Mouse (Mus musculus) hindbrain, embryonic 11.5 days (tissue): Measurements from ENCODE around the gene Gm10160. TPM values are rescaled to one million over a fixed set of nuclear protein-coding genes. Genes with fewer than 3 reads are reported as not detected.

ENCODE experiments used
- ATAC-seq: fragments of 200-750 bp; cut with Nextera tagmentation; 2 replicates; pipeline ENCODE4 v1.8.0; 2017; ENCODE audit warnings: mild to moderate bottlenecking, moderate TSS enrichment, moderate library complexity; ENCODE audit not compliant: low FRiP score
- DNase-seq: peaks from one replicate; pipeline ENCODE4 v3.0.0-alpha.2; 2015; ENCODE audit warnings: low spot score
- H3K27ac ChIP-seq: fragments of 300-500 bp; sonication (generic); 2 replicates; pipeline ENCODE4 v1.5.1; 2014; ENCODE audit warnings: mild to moderate bottlenecking, low read depth, low read length
- H3K27me3 ChIP-seq: fragments of 300-500 bp; sonication (generic); 2 replicates; pipeline ENCODE4 v1.6.1; 2014; ENCODE audit warnings: mild to moderate bottlenecking, low read length, moderate library complexity, mixed read lengths; ENCODE audit not compliant: control insufficient read depth, insufficient read depth
- H3K36me3 ChIP-seq: fragments of 300-500 bp; sonication (generic); 2 replicates; pipeline ENCODE4 v1.6.1; 2014; ENCODE audit warnings: mild to moderate bottlenecking, low read length, moderate library complexity, mixed read lengths; ENCODE audit not compliant: control insufficient read depth, insufficient read depth
- H3K4me1 ChIP-seq: fragments of 300-500 bp; sonication (generic); replicated peaks from 2 replicates; pipeline ENCODE4 v1.6.1; 2014; ENCODE audit warnings: low read length, mixed read lengths; ENCODE audit not compliant: control insufficient read depth, insufficient read depth
- H3K4me2 ChIP-seq: fragments of 300-500 bp; sonication (generic); replicated peaks from 2 replicates; pipeline ENCODE4 v1.6.1; 2014; ENCODE audit warnings: mild to moderate bottlenecking, low read depth, low read length
- H3K4me3 ChIP-seq: fragments of 300-500 bp; sonication (generic); 2 replicates; pipeline ENCODE4 v1.5.1; 2014; ENCODE audit warnings: low read depth, low read length
- H3K9ac ChIP-seq: fragments of 300-500 bp; sonication (generic); 2 replicates; pipeline ENCODE4 v1.6.1; 2014; ENCODE audit warnings: low read depth, low read length
- H3K9me3 ChIP-seq: fragments of 300-500 bp; sonication (generic); 2 replicates; pipeline ENCODE4 v1.6.1; 2016; ENCODE audit warnings: low read length; ENCODE audit not compliant: control insufficient read depth
- WGBS: fragments of 180-500 bp; shearing (Covaris S2); extraction: QIAGEN DNeasy Blood & Tissue Kit; methylation state at CpG from one replicate; pipeline ENCODE4 v1.1.7; 2014; 5-methylcytosine and 5-hydroxymethylcytosine counted together
- polyA plus RNA-seq: library from polyadenylated mRNA; unstranded; fragments of >200 nt; fragmentation: Nextera tagmentation; extraction: Ambion mirVana; gene quantifications from 2 replicates; pipeline ENCODE4 v1.2.1, GENCODE M21; 2014

Gm10160 gene
- polyA plus RNA-seq, 1 experiment from 2014 or later, result not detected

DNA sequence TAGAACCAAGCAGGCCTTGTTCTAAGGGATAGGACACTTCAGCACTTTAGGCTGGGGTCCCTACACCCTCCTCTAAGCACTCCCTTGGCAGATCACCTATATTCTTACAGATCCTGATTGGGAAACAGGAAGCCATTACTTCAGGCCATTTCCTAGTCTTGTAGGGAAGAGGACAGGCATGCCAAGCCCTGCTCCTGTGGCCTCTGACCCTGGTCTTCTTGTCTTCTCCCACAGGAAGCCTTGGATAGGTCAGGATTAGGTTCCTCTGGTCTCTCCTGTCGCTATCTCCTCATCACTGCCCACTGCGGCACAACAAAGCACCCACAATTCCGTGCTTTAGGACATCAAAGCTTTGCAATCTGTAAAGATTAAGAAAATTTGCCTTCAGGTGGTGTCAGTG lies 3.9 kb downstream of the Gm10160 start:
- Histone ChIP-seq H3K36me3 (no peaks in the 10 kb centered on the region), H3K27me3 (no peaks in the 10 kb centered on the region), H3K27ac (no peak overlapping the region), H3K4me3 (no peak overlapping the region), H3K4me2 (no peak overlapping the region), H3K9ac (no peak overlapping the region), H3K4me1 (0 out of 2 replicates have a peak, but pooled peaks cover 2% of the 10 kb centered on the region), H3K9me3 (no peaks in the 10 kb centered on the region)
- DNase-seq (no peak), ATAC-seq (no peak)
- 91% methylated on average over 3 of the region's 3 CpGs for WGBS

DNA sequence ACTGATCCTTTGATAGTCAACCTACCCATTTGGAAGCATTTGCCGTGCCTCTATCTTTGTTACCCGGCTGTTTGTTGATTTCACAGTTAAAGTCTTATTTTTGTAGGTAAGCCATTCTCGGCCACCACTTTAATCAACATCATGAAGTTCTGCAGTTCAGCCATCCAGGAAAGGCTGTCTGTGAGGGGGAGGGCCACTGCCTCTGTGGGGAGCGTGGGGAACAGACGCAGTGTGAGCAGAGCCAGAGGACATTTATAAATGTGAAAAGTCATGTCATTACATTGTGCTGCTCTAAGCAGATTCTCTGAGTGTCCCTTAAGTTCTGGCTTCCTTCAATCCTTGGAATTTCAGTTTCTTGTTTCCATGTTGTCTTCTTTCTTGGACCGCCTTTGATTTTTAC lies 5.4 kb downstream of the Gm10160 start:
- H3K4me3 ChIP-seq, result no peak overlapping the region
- no peak for ATAC-seq
- H3K4me2 ChIP-seq, result no peak overlapping the region
- WGBS, result 90% methylated on average over 6 of the region's 6 CpGs
- no peak for DNase-seq
- H3K36me3 ChIP-seq, result no peaks in the 10 kb centered on the region
- H3K4me1 ChIP-seq, result 0 out of 2 replicates have a peak, but pooled peaks cover 2% of the 10 kb centered on the region
- H3K9ac ChIP-seq, result no peak overlapping the region
- H3K9me3 ChIP-seq, result no peaks in the 10 kb centered on the region
- H3K27me3 ChIP-seq, result no peaks in the 10 kb centered on the region
- no peak overlapping the region for H3K27ac ChIP-seq

DNA sequence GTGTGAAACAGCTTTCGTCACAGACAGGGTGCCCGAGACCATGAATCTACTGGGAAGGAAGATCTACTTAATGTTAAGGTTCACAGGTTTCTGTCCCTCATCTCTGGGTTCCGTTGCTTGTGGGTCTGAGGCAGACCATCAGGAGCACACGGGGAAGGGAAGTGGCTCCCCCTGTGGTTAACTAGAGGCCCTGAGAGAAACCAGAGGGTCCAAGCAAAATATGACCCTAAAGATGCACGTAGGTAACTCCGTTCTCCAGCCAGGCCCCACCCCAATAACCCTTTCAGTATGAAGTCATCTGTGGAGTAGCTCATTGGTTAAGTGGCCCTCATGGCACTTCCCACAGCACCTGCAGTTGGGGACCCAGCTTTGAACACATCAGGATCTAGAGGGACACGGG lies 6.0 kb downstream of the Gm10160 start:
- no peaks in the 10 kb centered on the region for H3K27me3 ChIP-seq
- H3K4me3 ChIP-seq, result no peak overlapping the region
- H3K36me3 ChIP-seq, result no peaks in the 10 kb centered on the region
- no peak for ATAC-seq
- DNase-seq, result no peak
- WGBS, result 92% methylated on average over 7 of the region's 7 CpGs
- no peak overlapping the region for H3K4me2 ChIP-seq
- H3K27ac ChIP-seq, result no peak overlapping the region
- H3K9me3 ChIP-seq, result no peaks in the 10 kb centered on the region
- 0 out of 2 replicates have a peak, but pooled peaks cover 2% of the 10 kb centered on the region for H3K4me1 ChIP-seq
- H3K9ac ChIP-seq, result no peak overlapping the region

DNA sequence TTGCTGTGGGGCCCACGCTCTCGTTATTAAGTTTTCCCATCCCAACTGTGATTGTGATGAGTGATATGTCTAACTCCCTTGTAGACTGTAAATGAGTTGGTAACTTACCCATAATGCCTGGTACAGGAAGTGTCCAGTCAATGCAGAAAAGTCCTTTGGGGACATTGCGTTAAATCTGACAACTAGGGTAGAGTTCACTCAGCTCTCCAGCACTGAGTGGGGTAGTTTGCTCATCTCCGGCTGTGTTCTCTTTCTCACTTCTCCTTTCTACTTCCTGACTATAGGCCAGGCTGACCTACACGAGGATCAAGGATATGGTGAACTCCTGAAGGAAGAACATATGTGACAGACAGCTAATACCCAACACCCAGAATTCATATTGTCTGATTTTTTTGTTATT lies 6.4 kb downstream of the Gm10160 start:
- H3K4me3 ChIP-seq, result no peak overlapping the region
- no peak for ATAC-seq
- 91% methylated on average over 5 of the region's 5 CpGs for WGBS

DNA sequence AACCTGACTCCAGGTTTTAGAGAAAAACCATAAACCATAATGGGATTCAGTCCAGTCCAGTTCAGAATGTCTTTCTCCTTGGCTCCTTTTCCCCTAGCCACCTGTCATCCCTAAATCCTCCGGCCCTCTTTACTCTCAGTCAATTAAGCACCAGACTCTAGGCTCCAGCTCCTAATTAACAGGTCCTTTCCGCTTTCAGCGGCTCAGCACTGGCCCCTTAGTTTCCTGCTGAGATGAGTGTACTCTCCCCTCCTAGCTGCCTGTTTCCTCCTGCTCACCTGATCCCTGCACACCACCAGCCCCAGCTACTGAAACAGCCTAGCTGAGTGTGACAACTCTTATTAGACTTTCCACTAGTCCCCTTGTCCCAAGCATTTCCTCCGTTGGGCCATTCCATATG lies 7.8 kb downstream of the Gm10160 start:
- no peaks in the 10 kb centered on the region for H3K4me1 ChIP-seq
- H3K9me3 ChIP-seq, result no peaks in the 10 kb centered on the region
- H3K4me2 ChIP-seq, result no peak overlapping the region
- H3K36me3 ChIP-seq, result no peaks in the 10 kb centered on the region
- DNase-seq (no peak), ATAC-seq (no peak)
- H3K4me3 ChIP-seq, result no peak overlapping the region
- WGBS, result 49% methylated on average over 4 of the region's 4 CpGs
- no peak overlapping the region for H3K27ac ChIP-seq
- no peak overlapping the region for H3K9ac ChIP-seq
- H3K27me3 ChIP-seq, result no peaks in the 10 kb centered on the region

More for the DNA sequence above, 6.4 kb downstream of the Gm10160 start:
- no peaks in the 10 kb centered on the region for H3K4me1 ChIP-seq
- H3K27ac ChIP-seq, result no peak overlapping the region
- no peak overlapping the region for H3K9ac ChIP-seq
- H3K9me3 ChIP-seq, result no peaks in the 10 kb centered on the region
- no peak overlapping the region for H3K4me2 ChIP-seq
- H3K36me3 ChIP-seq, result no peaks in the 10 kb centered on the region
- DNase-seq, result no peak
- no peaks in the 10 kb centered on the region for H3K27me3 ChIP-seq

DNA sequence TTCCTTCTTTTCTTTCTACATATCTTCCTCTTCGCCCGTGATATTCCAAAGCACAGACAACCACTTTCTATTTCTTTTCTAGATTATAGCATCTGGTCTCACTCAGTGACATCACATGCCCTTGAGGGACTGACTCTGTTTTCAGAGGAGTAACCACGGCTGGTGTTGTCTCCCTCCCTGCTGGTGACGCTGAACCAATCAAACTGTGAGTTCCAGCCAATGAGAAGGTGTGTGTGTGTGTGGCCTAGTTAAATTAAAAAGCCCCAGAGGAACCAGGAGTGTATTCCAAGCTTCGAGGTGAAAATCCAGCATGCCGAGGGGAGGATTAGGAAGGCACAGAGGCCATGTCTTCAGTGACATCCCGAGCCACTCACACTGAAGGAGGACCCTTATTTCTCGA lies 8.6 kb downstream of the Gm10160 start:
- WGBS, result 52% methylated on average over 8 of the region's 8 CpGs
- no peak for ATAC-seq

DNA sequence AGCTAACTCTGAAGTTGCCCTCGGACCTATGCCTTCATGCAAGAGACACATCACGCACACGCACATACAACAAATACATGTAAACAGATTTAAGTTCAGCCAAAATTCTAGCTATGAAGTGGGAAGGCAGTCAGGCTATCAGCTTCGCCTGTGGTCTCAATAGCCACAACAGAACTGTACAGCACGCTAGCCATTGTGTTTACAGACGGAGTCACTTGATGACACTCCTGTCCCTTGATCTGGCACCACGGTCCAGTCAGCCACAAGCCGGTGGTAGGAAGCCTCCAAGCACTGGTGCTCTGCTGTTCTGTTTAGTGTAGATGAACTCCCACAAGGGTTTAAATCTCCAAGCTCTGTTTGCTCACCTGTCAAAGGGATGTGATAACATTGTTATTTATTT lies 9.6 kb downstream of the Gm10160 start:
- 81% methylated on average over 8 of the region's 8 CpGs for WGBS
- ATAC-seq, result no peak

More for the DNA sequence above, 8.6 kb downstream of the Gm10160 start:
- Histone ChIP-seq H3K27ac (no peak overlapping the region), H3K27me3 (no peaks in the 10 kb centered on the region), H3K36me3 (no peaks in the 10 kb centered on the region), H3K9me3 (no peaks in the 10 kb centered on the region), H3K9ac (no peak overlapping the region), H3K4me1 (no peaks in the 10 kb centered on the region), H3K4me3 (no peak overlapping the region), H3K4me2 (no peak overlapping the region)
- no peak for DNase-seq

DNA sequence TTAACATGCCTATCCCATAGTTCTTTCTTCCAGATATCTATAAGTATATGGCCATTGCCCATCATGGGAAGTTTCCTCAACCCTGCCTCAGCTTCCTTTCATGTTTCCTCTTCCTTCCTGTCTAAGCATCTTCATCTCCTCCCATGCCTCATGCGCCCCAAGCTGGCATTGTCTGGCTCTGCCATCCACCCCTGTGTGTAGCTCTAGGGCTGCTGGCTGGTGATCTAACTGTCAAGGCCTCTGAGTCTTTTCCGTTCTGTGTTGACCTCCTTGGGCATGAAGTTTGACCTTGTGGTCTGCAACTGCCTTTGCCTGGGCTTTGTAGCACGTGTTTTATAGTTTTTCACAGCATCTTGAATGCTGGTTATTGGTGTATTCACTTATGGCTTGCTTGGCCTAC lies 10.3 kb downstream of the Gm10160 start:
- WGBS, result 81% methylated on average over 3 of the region's 3 CpGs
- Histone ChIP-seq H3K36me3 (no peaks in the 10 kb centered on the region), H3K4me3 (no peak overlapping the region), H3K9ac (no peak overlapping the region), H3K27me3 (no peaks in the 10 kb centered on the region), H3K4me2 (no peak overlapping the region), H3K27ac (no peak overlapping the region), H3K9me3 (no peaks in the 10 kb centered on the region), H3K4me1 (no peaks in the 10 kb centered on the region)
- ATAC-seq (no peak), DNase-seq (no peak)

More for the DNA sequence above, 9.6 kb downstream of the Gm10160 start:
- no peak for DNase-seq
- Histone ChIP-seq H3K9ac (no peak overlapping the region), H3K4me2 (no peak overlapping the region), H3K4me3 (no peak overlapping the region), H3K27ac (no peak overlapping the region), H3K4me1 (no peaks in the 10 kb centered on the region), H3K9me3 (no peaks in the 10 kb centered on the region), H3K27me3 (no peaks in the 10 kb centered on the region), H3K36me3 (no peaks in the 10 kb centered on the region)

DNA sequence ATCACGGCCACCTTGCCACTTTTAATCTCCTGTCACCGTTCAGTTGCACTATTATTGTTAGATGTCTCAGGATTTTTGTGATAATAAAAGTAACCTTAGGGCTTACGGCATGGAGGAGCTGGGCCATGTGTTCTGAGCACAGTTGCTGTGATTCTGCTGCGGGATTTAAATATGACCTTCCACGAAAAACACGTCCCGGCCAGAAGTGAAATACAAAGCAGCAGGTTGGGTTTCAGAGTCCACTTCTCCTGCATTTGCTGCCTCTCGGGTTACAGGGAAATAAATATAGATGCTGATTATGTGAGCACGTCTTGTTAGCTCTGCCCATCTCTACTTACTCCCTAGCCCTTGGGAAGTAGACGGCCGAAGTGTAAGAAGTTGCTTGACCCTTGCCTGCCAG lies 10.8 kb downstream of the Gm10160 start:
- 81% methylated on average over 11 of the region's 11 CpGs for WGBS
- Histone ChIP-seq H3K4me1 (no peaks in the 10 kb centered on the region), H3K27me3 (no peaks in the 10 kb centered on the region), H3K9me3 (no peaks in the 10 kb centered on the region), H3K4me2 (no peak overlapping the region), H3K4me3 (no peak overlapping the region), H3K36me3 (no peaks in the 10 kb centered on the region), H3K9ac (no peak overlapping the region), H3K27ac (no peak overlapping the region)
- DNase-seq, result no peak
- no peak for ATAC-seq
